Mouse (Mus musculus) G1E-ER4 (cell line): Measurements from ENCODE around the gene Inpp4a. TPM values are rescaled to one million over a fixed set of nuclear protein-coding genes. Genes with fewer than 3 reads are reported as not detected.

Source experiments
- GATA1 ChIP-seq: IDR thresholded peaks from one replicate; pipeline ENCODE4 v1.8.0; 2012; ENCODE audit warnings: low read length, inconsistent platforms
- polyA plus RNA-seq: library from polyadenylated mRNA; stranded (reverse); fragments of >175 nt; gene quantifications from 2 replicates; pipeline ENCODE4 v1.2.3, GENCODE M21; 2012

Inpp4a gene
- polyA plus RNA-seq, 1 experiment = 2.5 TPM

GRCm38 (mm10) chr1:37308743-37309100 lies 9.1 kb downstream of the Inpp4a start:
- TF ChIP-seq GATA1 = no peak

- TF ChIP-seq GATA1 = no peak
Measured at GRCm38 (mm10) chr1:37309939-37310515, 10.4 kb downstream of the Inpp4a start.

- TF ChIP-seq GATA1 = no peak
Measured at GRCm38 (mm10) chr1:37314338-37314737, 14.7 kb downstream of the Inpp4a start.

GRCm38 (mm10) chr1:37317644-37318285 lies 18.1 kb downstream of the Inpp4a start:
- no peak for TF ChIP-seq GATA1

GRCm38 (mm10) chr1:37318558-37318957 lies 18.9 kb downstream of the Inpp4a start:
- TF ChIP-seq GATA1 = no peak

GRCm38 (mm10) chr1:37322690-37323089 lies 23.0 kb downstream of the Inpp4a start:
- no peak for TF ChIP-seq GATA1

- no peak for TF ChIP-seq GATA1
Measured at GRCm38 (mm10) chr1:37323208-37323607, 23.5 kb downstream of the Inpp4a start.

- TF ChIP-seq GATA1 = no peak
Measured at GRCm38 (mm10) chr1:37324569-37324968, 24.9 kb downstream of the Inpp4a start.

GRCm38 (mm10) chr1:37327311-37327710 lies 27.6 kb downstream of the Inpp4a start:
- TF ChIP-seq GATA1 = no peak

GRCm38 (mm10) chr1:37329132-37329531 lies 29.5 kb downstream of the Inpp4a start:
- no peak for TF ChIP-seq GATA1

GRCm38 (mm10) chr1:37329831-37330230 lies 30.2 kb downstream of the Inpp4a start:
- TF ChIP-seq GATA1 = no peak

- no peak for TF ChIP-seq GATA1
Measured at GRCm38 (mm10) chr1:37332756-37333155, 33.1 kb downstream of the Inpp4a start.

GRCm38 (mm10) chr1:37333741-37334440 lies 34.2 kb downstream of the Inpp4a start:
- TF ChIP-seq GATA1 = no peak

GRCm38 (mm10) chr1:37336022-37336421 lies 36.4 kb downstream of the Inpp4a start:
- TF ChIP-seq GATA1 = no peak

- no peak for TF ChIP-seq GATA1
Measured at GRCm38 (mm10) chr1:37336794-37337193, 37.1 kb downstream of the Inpp4a start.

GRCm38 (mm10) chr1:37337273-37337672 lies 37.6 kb downstream of the Inpp4a start:
- TF ChIP-seq GATA1 = no peak

GRCm38 (mm10) chr1:37339144-37339543 lies 39.5 kb downstream of the Inpp4a start:
- TF ChIP-seq GATA1 = no peak
